Mouse (Mus musculus) effector memory CD4-positive, alpha-beta T cell, adult 5 months (primary cell): ENCODE data around the gene Ccnyl1. TPM values are rescaled to one million over a fixed set of nuclear protein-coding genes. Genes with fewer than 3 reads are reported as not detected.

Source experiments
- polyA plus RNA-seq: library from polyadenylated mRNA; unstranded; fragments of 100-300 nt; shearing (Covaris generic); gene quantifications from one replicate; pipeline ENCODE4 v1.2.1, GENCODE M21; 2017

Ccnyl1 gene
- polyA plus RNA-seq = 23.8 TPM

DNA sequence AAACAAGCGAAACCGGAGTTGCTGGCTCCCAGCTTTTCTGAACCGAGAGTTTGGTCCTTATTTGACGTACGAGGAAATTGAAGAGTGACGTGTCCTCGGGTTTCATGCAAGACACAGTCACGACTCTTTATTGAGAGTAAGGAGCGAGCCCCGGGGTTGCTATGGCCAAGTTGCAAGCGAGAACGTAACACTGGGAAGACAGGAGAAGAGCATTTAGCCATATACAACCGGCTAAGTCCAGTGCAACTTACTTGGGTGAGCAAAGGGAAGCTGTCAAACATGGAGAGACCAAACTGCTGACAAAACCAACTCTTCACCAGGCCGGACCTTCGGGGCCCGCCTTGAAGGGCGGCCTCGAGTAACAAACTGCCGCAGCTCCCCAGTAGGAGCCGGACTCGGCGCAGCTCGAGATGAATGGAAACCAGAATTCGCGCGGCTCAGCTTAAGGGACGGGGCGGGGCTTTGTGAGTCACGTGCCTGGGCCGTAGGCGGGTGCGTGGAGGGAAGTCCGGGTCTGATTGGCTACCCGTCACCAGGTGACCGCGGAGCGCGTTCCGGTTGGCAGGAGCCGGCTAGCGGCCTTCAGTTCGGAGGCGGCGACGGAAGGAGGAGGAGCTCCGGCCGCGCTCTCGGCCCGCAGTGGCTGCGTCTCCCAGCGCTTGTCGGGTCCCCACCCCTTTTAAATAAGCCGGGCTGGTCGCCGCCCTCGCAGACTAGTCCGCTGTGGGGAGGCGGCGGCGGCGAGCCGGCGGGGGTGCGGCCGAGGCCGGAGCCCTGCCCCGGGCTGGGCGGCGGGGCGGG lies at the start of gene Ccnyl1:
Gene Ccnyl1, plus strand, starts transcription at position 243 of the 801 bp plus-strand sequence.

DNA sequence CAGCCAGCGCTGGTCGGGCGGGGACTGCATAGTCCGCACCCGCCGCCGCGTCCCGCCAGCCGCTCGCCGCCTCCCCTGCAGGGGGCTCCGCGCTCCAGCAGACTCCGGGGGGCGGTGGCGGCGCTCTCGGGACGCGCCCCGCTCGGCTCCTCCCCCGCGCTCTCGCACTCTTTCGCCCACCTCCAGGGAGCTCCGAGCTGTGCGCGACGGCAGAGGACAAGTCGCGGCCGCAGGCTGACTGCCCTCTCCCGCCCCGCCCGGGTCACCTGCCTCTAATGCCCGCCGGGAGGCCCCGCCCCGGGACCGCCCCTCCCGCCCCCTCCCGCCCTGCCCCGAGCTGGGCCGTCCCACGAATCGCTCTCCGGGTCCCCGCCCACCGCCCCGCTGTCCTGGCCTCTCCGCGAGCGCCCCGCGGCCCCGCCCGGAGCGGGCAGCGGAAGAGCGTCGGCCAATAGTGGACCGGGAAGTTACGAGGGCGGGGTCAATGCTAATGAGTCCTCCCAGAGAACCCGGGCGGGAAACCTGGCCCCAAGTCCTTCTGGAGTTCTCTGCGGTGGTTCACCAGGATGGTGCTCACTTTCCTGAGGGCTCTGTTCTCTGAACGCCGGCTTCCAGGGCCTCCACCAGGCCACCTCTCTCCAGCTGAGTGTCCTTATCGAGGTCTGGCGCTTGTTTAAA lies 47.4 kb downstream of the Ccnyl1 start, which contains the start of gene Fzd5:
Gene Fzd5, minus strand, starts transcription at position 250 of the 678 bp plus-strand sequence.

Other genes with a start within 250 kb of the Ccnyl1 start
- gene Creb1, start 157.8 kb upstream of the Ccnyl1 start, polyA plus RNA-seq = 78.8 TPM
- 9.8 TPM for gene Mettl21a, start 73.2 kb upstream of the Ccnyl1 start, polyA plus RNA-seq
- 6.2 TPM for gene Fzd5, start 47.3 kb downstream of the Ccnyl1 start, polyA plus RNA-seq